Mouse (Mus musculus) CH12.LX (cell line): ENCODE data around the gene Ctdspl2. TPM values are rescaled to one million over a fixed set of nuclear protein-coding genes. Genes with fewer than 3 reads are reported as not detected.

Source experiments
- DNase-seq: peaks from one replicate; pipeline ENCODE4 v3.0.0-alpha.2; 2013; ENCODE audit errors: extremely low read depth
- H3K27ac ChIP-seq: 2 replicates; pipeline ENCODE4 v1.5.1; 2012; ENCODE audit warnings: low read depth, mild to moderate bottlenecking, control low read depth, moderate library complexity; ENCODE audit not compliant: insufficient read depth
- H3K27me3 ChIP-seq: replicated peaks from 2 replicates; pipeline ENCODE3; 2012; ENCODE audit warnings: inconsistent platforms
- H3K36me3 ChIP-seq, 2 experiments: replicated peaks in 1 of 2; 2 replicates each; pipeline versions ENCODE3 to v1.6.1; 2012; ENCODE audit warnings: inconsistent platforms in 1 of 2, low read length in 1 of 2, mild to moderate bottlenecking in 1 of 2, mixed read lengths in 1 of 2, moderate library complexity in 1 of 2; ENCODE audit not compliant: control insufficient read depth in 1 of 2, insufficient read depth in 1 of 2
- H3K4me1 ChIP-seq, 2 experiments: 2 replicates each; pipeline ENCODE4 v1.6.1; 2012; ENCODE audit warnings: inconsistent platforms in 1 of 2, moderate library complexity in 1 of 2; ENCODE audit not compliant: insufficient read depth in 2 of 2, control insufficient read depth in 1 of 2
- H3K4me2 ChIP-seq: 2 replicates; pipeline ENCODE4 v1.6.1; 2012; ENCODE audit warnings: low read depth, mild to moderate bottlenecking, control low read depth; ENCODE audit not compliant: poor library complexity, insufficient read depth, severe bottlenecking
- H3K4me3 ChIP-seq, 3 experiments: fragments of 150-350 bp in 1 of 3; sonication (generic) in 1 of 3; replicated peaks in 1 of 3; 2 replicates each; pipeline versions ENCODE3 to v1.5.1; 2011 to 2012; ENCODE audit warnings: low read depth in 2 of 3, low read length in 2 of 3, mild to moderate bottlenecking in 2 of 3, moderate library complexity in 2 of 3, control low read depth in 1 of 3, improper control_type of control experiment in 1 of 3, inconsistent platforms in 1 of 3, mixed read lengths in 1 of 3; ENCODE audit not compliant: poor library complexity in 1 of 3
- H3K79me2 ChIP-seq: replicated peaks from 2 replicates; pipeline ENCODE4 v1.6.1; 2012; ENCODE audit warnings: mild to moderate bottlenecking, moderate library complexity; ENCODE audit not compliant: control insufficient read depth, poor library complexity, insufficient read depth, severe bottlenecking; ENCODE audit errors: extremely low read depth
- H3K9ac ChIP-seq: 2 replicates; pipeline ENCODE4 v1.6.1; 2012; ENCODE audit warnings: low read depth, mild to moderate bottlenecking, control low read depth, moderate library complexity; ENCODE audit not compliant: insufficient read depth
- H3K9me3 ChIP-seq: replicated peaks from 2 replicates; pipeline ENCODE3; 2012; ENCODE audit warnings: low read length, inconsistent platforms, mixed read lengths
- BHLHE40 ChIP-seq: IDR thresholded peaks from 2 replicates; pipeline ENCODE4 v1.6.1; 2011; ENCODE audit warnings: mild to moderate bottlenecking, low read depth, low read length, improper control_type of control experiment
- CHD1 ChIP-seq: IDR thresholded peaks from 2 replicates; pipeline ENCODE4 v1.6.1; 2012; ENCODE audit warnings: low read depth, low read length, improper control_type of control experiment, inconsistent platforms
- CHD2 ChIP-seq: IDR thresholded peaks from 2 replicates; pipeline ENCODE4 v1.6.1; 2011; ENCODE audit warnings: low read length, improper control_type of control experiment
- CTCF ChIP-seq, 2 experiments: IDR thresholded peaks in 1 of 2; conservative IDR thresholded peaks in 1 of 2; 2 replicates each; pipeline ENCODE4 v1.5.1; 2011 to 2012; ENCODE audit warnings: low read depth in 2 of 2, low read length in 2 of 2, improper control_type of control experiment in 1 of 2, inconsistent platforms in 1 of 2, mild to moderate bottlenecking in 1 of 2, moderate library complexity in 1 of 2
- E2F4 ChIP-seq: IDR thresholded peaks from 2 replicates; pipeline ENCODE4 v1.6.1; 2011; ENCODE audit warnings: low read depth, low read length, improper control_type of control experiment; ENCODE audit not compliant: insufficient replicate concordance
- ELF1 ChIP-seq: IDR thresholded peaks from 2 replicates; pipeline ENCODE4 v1.6.1; 2014; ENCODE audit warnings: low read depth, mild to moderate bottlenecking, inconsistent platforms, low read length, improper control_type of control experiment
- EP300 ChIP-seq: IDR thresholded peaks from 2 replicates; pipeline ENCODE4 v1.6.1; 2011; ENCODE audit warnings: low read length, improper control_type of control experiment
- ETS1 ChIP-seq: conservative IDR thresholded peaks from 2 replicates; pipeline ENCODE4 v1.6.1; 2012; ENCODE audit warnings: low read depth, mild to moderate bottlenecking, inconsistent platforms, low read length, improper control_type of control experiment, moderate library complexity
- IRF4 ChIP-seq: IDR thresholded peaks from 2 replicates; pipeline ENCODE4 v1.6.1; 2014; ENCODE audit warnings: low read depth, mild to moderate bottlenecking, inconsistent platforms, low read length, improper control_type of control experiment
- JUN ChIP-seq: IDR thresholded peaks from 2 replicates; pipeline ENCODE4 v1.6.1; 2011; ENCODE audit warnings: low read depth, mild to moderate bottlenecking, low read length, improper control_type of control experiment, moderate library complexity; ENCODE audit not compliant: insufficient read depth
- MAX ChIP-seq: IDR thresholded peaks from 2 replicates; pipeline ENCODE4 v1.6.1; 2011; ENCODE audit warnings: low read length, improper control_type of control experiment
- MAZ ChIP-seq: IDR thresholded peaks from 2 replicates; pipeline ENCODE4 v1.6.1; 2012; ENCODE audit warnings: low read depth, mild to moderate bottlenecking, inconsistent platforms, low read length, improper control_type of control experiment, moderate library complexity
- MEF2A ChIP-seq: IDR thresholded peaks from 2 replicates; pipeline ENCODE4 v1.6.1; 2014; ENCODE audit warnings: low read depth, mild to moderate bottlenecking, inconsistent platforms, low read length, improper control_type of control experiment, borderline replicate concordance
- MYC ChIP-seq: IDR thresholded peaks from 2 replicates; pipeline ENCODE4 v1.6.1; 2011; ENCODE audit warnings: low read depth, mild to moderate bottlenecking, improper control_type of control experiment, low read length
- NELFE ChIP-seq: IDR thresholded peaks from 2 replicates; pipeline ENCODE4 v1.6.1; 2011; ENCODE audit warnings: low read depth, low read length, improper control_type of control experiment
- RAD21 ChIP-seq: IDR thresholded peaks from 2 replicates; pipeline ENCODE4 v1.6.1; 2011; ENCODE audit warnings: low read depth, mild to moderate bottlenecking, low read length, improper control_type of control experiment, moderate library complexity
- RCOR1 ChIP-seq: conservative IDR thresholded peaks from 2 replicates; pipeline ENCODE4 v1.6.1; 2012; ENCODE audit warnings: low read depth, mild to moderate bottlenecking, inconsistent platforms, low read length, improper control_type of control experiment
- TCF12 ChIP-seq: IDR thresholded peaks from 2 replicates; pipeline ENCODE4 v1.6.1; 2014; ENCODE audit warnings: low read depth, mild to moderate bottlenecking, inconsistent platforms, low read length, improper control_type of control experiment
- UBTF ChIP-seq: IDR thresholded peaks from 2 replicates; pipeline ENCODE4 v1.6.1; 2012; ENCODE audit warnings: low read depth, mild to moderate bottlenecking, inconsistent platforms, low read length, improper control_type of control experiment, moderate library complexity
- ZKSCAN1 ChIP-seq: IDR thresholded peaks from 2 replicates; pipeline ENCODE4 v1.6.1; 2012; ENCODE audit warnings: low read depth, inconsistent platforms, low read length, improper control_type of control experiment, borderline replicate concordance
- dilution Hi-C: fragments of 300-500 bp; cut with MboI; formaldehyde crosslinking; loops from 2 replicates; pipeline ENCODE4 v1.14.3; 2020; ENCODE audit warnings: low sequenced_read_pairs; ENCODE audit not compliant: extremely low pct_unique_long_range_greater_than_20kb, extremely low pct_ligation_motif_present
- in situ Hi-C: fragments of 300-500 bp; cut with MboI; formaldehyde crosslinking; loops from 3 replicates; pipeline ENCODE4 v1.14.3; 2019; ENCODE audit warnings: low sequenced_read_pairs, low pct_ligation_motif_present, low pct_unique_long_range_greater_than_20kb, mixed read lengths
- polyA plus RNA-seq: library from polyadenylated mRNA; unstranded; fragments of >175 nt; gene quantifications from 2 replicates; pipeline ENCODE4 v1.2.1, GENCODE M21; 2012; ENCODE audit warnings: low read depth; ENCODE audit not compliant: insufficient read length
- total RNA-seq, 2 experiments: library from RNA; depleted of rRNA; stranded (reverse); fragments of 300-350 nt in 1 of 2; fragments of >200 nt in 1 of 2; gene quantifications; 2 replicates each; pipeline ENCODE4 v1.2.3; 2012 to 2014

The Ctdspl2 gene
- total and polyA plus RNA-seq, 3 experiments: 24.0 to 55.8 (median 28.5) TPM

DNA sequence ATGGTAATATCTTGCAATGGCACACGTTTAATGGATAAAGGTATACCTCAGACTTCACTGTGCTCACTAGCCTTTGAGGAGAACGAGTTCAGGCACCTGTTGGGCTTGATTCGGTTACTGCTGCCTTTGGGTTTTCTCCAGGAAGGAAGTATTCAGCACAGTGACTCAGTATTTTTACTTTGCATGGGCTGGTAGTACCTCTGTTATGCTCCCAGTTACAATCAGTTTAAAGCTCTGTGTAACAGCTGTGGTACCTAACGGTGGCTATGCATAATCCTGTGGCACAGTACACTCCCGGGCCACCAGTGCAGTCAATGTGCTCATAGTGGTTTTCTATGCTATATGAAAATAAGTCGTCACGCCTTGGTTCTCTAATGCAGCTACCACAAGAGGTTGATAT, 55.6 kb downstream of the Ctdspl2 start:
- no peaks in the 10 kb centered on the region for H3K79me2 ChIP-seq
- no peak overlapping the region for H3K9ac ChIP-seq
- no peak overlapping the region for H3K4me3 ChIP-seq
- peaks cover 0 to 44% of the 10 kb centered on the region in 2 experiments; a peak in 2 of 4 replicates for H3K4me1 ChIP-seq
- dilution Hi-C loops (no loop called here), in situ Hi-C loops (no loop called here)
- peak overlapping the region; percentile 4; the same call in 1 of the 2 replicates for H3K4me2 ChIP-seq
- peaks cover 5 to 22% of the 10 kb centered on the region in 2 experiments for H3K36me3 ChIP-seq
- H3K9me3 ChIP-seq: no peaks in the 10 kb centered on the region
- H3K27me3 ChIP-seq: no peaks in the 10 kb centered on the region
- DNase-seq: peak; percentile 62
- TF ChIP-seq TCF12: no peak
- TF ChIP-seq IRF4: no peak
- TF ChIP-seq EP300: no peak
- H3K27ac ChIP-seq: peak overlapping the region; percentile 75

DNA sequence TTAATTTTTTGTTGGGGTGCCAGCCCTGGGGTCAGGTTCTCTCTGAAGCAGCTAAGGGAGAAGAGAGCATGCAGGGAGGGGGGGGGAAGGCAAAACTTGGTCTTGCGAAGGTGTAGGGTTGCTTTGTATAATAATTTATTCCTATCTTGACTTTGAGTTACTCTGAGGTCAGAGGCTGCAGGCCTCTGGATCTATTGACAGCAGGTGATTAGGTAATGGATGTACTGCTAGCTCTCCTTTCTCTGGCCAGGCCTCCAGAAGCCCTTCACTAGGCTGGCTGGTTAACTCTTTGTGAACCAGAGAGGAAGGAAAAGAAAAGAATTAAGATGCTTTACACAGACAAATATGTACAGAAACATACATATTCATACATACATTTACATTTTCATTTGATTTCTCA, 62.9 kb downstream of the Ctdspl2 start:
- Histone ChIP-seq H3K9me3 (no peaks in the 10 kb centered on the region), H3K4me1 (peaks cover 0 to 32% of the 10 kb centered on the region in 2 experiments; a peak in 2 of 4 replicates), H3K79me2 (no peaks in the 10 kb centered on the region)
- dilution Hi-C loops: no loop called here
- TF ChIP-seq RCOR1 (no peak), MAX (no peak), UBTF (no peak), CTCF (conservative IDR thresholded peaks at IDR 0.05 in 1 of 2, IDR thresholded peaks at IDR 0.05 in 1 of 2; ENCODE audit: low read depth in 2 of 2, low read length in 2 of 2) (no peak), JUN (no peak), ETS1 (no peak), MEF2A (no peak), MAZ (no peak), RAD21 (no peak), E2F4 (no peak), TCF12 (no peak), MYC (no peak), EP300 (no peak), ZKSCAN1 (no peak), NELFE (no peak), CHD1 (no peak), BHLHE40 (no peak), ELF1 (no peak), CHD2 (no peak)
- TF ChIP-seq, all 38 proteins: peak for 0
- Histone ChIP-seq H3K4me2 (no peak overlapping the region), H3K4me3 (no peak overlapping the region), H3K27me3 (no peaks in the 10 kb centered on the region), H3K9ac (no peak overlapping the region), H3K27ac (no peak overlapping the region), H3K36me3 (peaks cover under 1 to 7% of the 10 kb centered on the region in 2 experiments)
- no peak for DNase-seq
- in situ Hi-C loops: no loop called here
